Mouse (Mus musculus) adrenal gland (tissue): Measurements from ENCODE around the gene Kalrn.

Source experiments
- intact Hi-C: fragments of 180-260 bp; cut with DNase I; formaldehyde crosslinking; loops from one replicate; pipeline ENCODE4 v1.15.1; 2025

The Kalrn gene

GRCm38 (mm10) chr16:34359206-34359605 is 214.1 kb downstream of the Kalrn start:
- intact Hi-C loops, result no loop called here

- intact Hi-C loops, result no loop called here
These were observed 217.8 kb downstream of the Kalrn start for GRCm38 (mm10) chr16:34355547-34355946.

- intact Hi-C loops, result no loop called here
These were observed 219.3 kb downstream of the Kalrn start for GRCm38 (mm10) chr16:34354042-34354441.

- intact Hi-C loops, result no loop called here
These were observed 220.6 kb downstream of the Kalrn start for GRCm38 (mm10) chr16:34352747-34353146.

GRCm38 (mm10) chr16:34351575-34352150 is 221.7 kb downstream of the Kalrn start:
- intact Hi-C loops, result no loop called here

- intact Hi-C loops, result loop anchor here (10.0 kb wide), 1 partner anchor 167 kb away; no protein-coding TSS in a partner anchor
These were observed 225.8 kb downstream of the Kalrn start for GRCm38 (mm10) chr16:34347574-34347973.

GRCm38 (mm10) chr16:34344895-34345876 is 228.1 kb downstream of the Kalrn start:
- intact Hi-C loops, result loop anchor here (5.0 to 10.0 kb wide), 2 partner anchors 170 to 262 kb away; no protein-coding TSS in a partner anchor

- intact Hi-C loops, result loop anchor here (5.0 to 10.0 kb wide), 2 partner anchors 171 to 263 kb away; no protein-coding TSS in a partner anchor
These were observed 229.4 kb downstream of the Kalrn start for GRCm38 (mm10) chr16:34343968-34344367.

GRCm38 (mm10) chr16:34343161-34343560 is 230.2 kb downstream of the Kalrn start:
- intact Hi-C loops, result loop anchor here (5.0 to 10.0 kb wide), 2 partner anchors 172 to 264 kb away; no protein-coding TSS in a partner anchor

GRCm38 (mm10) chr16:34342369-34343160 is 230.8 kb downstream of the Kalrn start:
- intact Hi-C loops, result loop anchor here (5.0 to 10.0 kb wide), 2 partner anchors 172 to 265 kb away; no protein-coding TSS in a partner anchor

- intact Hi-C loops, result no loop called here
These were observed 238.4 kb downstream of the Kalrn start for GRCm38 (mm10) chr16:34334919-34335318.

GRCm38 (mm10) chr16:34331630-34332029 is 241.7 kb downstream of the Kalrn start:
- intact Hi-C loops, result no loop called here

- intact Hi-C loops, result no loop called here
These were observed 243.5 kb downstream of the Kalrn start for GRCm38 (mm10) chr16:34329876-34330275.

- intact Hi-C loops, result no loop called here
These were observed 243.9 kb downstream of the Kalrn start for GRCm38 (mm10) chr16:34329431-34329873.

GRCm38 (mm10) chr16:34327890-34328289 is 245.4 kb downstream of the Kalrn start:
- intact Hi-C loops, result no loop called here

GRCm38 (mm10) chr16:34325869-34326268 is 247.5 kb downstream of the Kalrn start:
- intact Hi-C loops, result no loop called here

- intact Hi-C loops, result no loop called here
These were observed 248.2 kb downstream of the Kalrn start for GRCm38 (mm10) chr16:34325161-34325560.

- intact Hi-C loops, result no loop called here
These were observed 248.6 kb downstream of the Kalrn start for GRCm38 (mm10) chr16:34324735-34325134.

- intact Hi-C loops, result no loop called here
These were observed 249.8 kb downstream of the Kalrn start for GRCm38 (mm10) chr16:34323496-34323895.

- intact Hi-C loops, result no loop called here
These were observed 250.8 kb downstream of the Kalrn start for GRCm38 (mm10) chr16:34322546-34322945.
